Mouse (Mus musculus) midbrain, embryonic 11.5 days (tissue): ENCODE measurements at regions not wholly inside any gene's neighbourhood (a gene's known extent, or its start where the extent isn't known, plus 50 kb on each side); places are given as distances from the start of the nearest gene placed in this dataset.

Experiments used
- ATAC-seq: fragments of 200-750 bp; cut with Nextera tagmentation; 2 replicates; pipeline ENCODE4 v1.8.0; 2017; ENCODE audit warnings: moderate TSS enrichment, moderate library complexity; ENCODE audit not compliant: low FRiP score
- DNase-seq: peaks from one replicate; pipeline ENCODE4 v3.0.0; 2015; ENCODE audit warnings: low spot score; ENCODE audit errors: missing footprints
- H3K27ac ChIP-seq: fragments of 300-500 bp; sonication (generic); 2 replicates; pipeline ENCODE4 v1.5.1; 2014; ENCODE audit warnings: low read depth, low read length
- H3K27me3 ChIP-seq: fragments of 300-500 bp; sonication (generic); 2 replicates; pipeline ENCODE4 v1.6.1; 2014; ENCODE audit warnings: mild to moderate bottlenecking, low read length, moderate library complexity, mixed read lengths; ENCODE audit not compliant: control insufficient read depth, insufficient read depth
- H3K36me3 ChIP-seq: fragments of 300-500 bp; sonication (generic); 2 replicates; pipeline ENCODE4 v1.6.1; 2014; ENCODE audit warnings: mild to moderate bottlenecking, low read length, moderate library complexity, mixed read lengths; ENCODE audit not compliant: control insufficient read depth, insufficient read depth
- H3K4me1 ChIP-seq: fragments of 300-500 bp; sonication (generic); 2 replicates; pipeline ENCODE4 v1.6.1; 2014; ENCODE audit warnings: low read length; ENCODE audit not compliant: control insufficient read depth, insufficient read depth
- H3K4me2 ChIP-seq: fragments of 300-500 bp; sonication (generic); 2 replicates; pipeline ENCODE4 v1.6.1; 2014; ENCODE audit warnings: mild to moderate bottlenecking, moderate library complexity
- H3K4me3 ChIP-seq: fragments of 300-500 bp; sonication (generic); 2 replicates; pipeline ENCODE4 v1.5.1; 2014; ENCODE audit warnings: low read depth, low read length
- H3K9ac ChIP-seq: fragments of 300-500 bp; sonication (generic); 2 replicates; pipeline ENCODE4 v1.6.1; 2014; ENCODE audit warnings: low read length
- H3K9me3 ChIP-seq: fragments of 300-500 bp; sonication (generic); 2 replicates; pipeline ENCODE4 v1.6.1; 2016; ENCODE audit warnings: low read length; ENCODE audit not compliant: control insufficient read depth
- WGBS: fragments of 180-500 bp; shearing (Covaris S2); extraction: QIAGEN DNeasy Blood & Tissue Kit; methylation state at CpG from one replicate; pipeline ENCODE4 v1.1.7; 2014; 5-methylcytosine and 5-hydroxymethylcytosine counted together

GRCm38 (mm10) chr8:75353786-75354185 lies 52.6 kb downstream of the Gm10358 start:
- H3K9me3 ChIP-seq, result no peaks in the 10 kb centered on the region
- H3K4me3 ChIP-seq, result no peak overlapping the region
- H3K36me3 ChIP-seq, result no peaks in the 10 kb centered on the region
- H3K27me3 ChIP-seq, result no peaks in the 10 kb centered on the region
- 74% methylated on average over 1 of the region's 1 CpGs for WGBS
- H3K4me2 ChIP-seq, result no peak overlapping the region
- peak; percentile 60 for DNase-seq
- no peak for ATAC-seq
- H3K4me1 ChIP-seq, result no peaks in the 10 kb centered on the region
- no peak overlapping the region for H3K9ac ChIP-seq
- no peak overlapping the region for H3K27ac ChIP-seq

GRCm38 (mm10) chr8:75350141-75350540 lies 56.2 kb downstream of the Gm10358 start:
- no peaks in the 10 kb centered on the region for H3K36me3 ChIP-seq
- DNase-seq (no peak), ATAC-seq (no peak)
- H3K9ac ChIP-seq, result no peak overlapping the region
- no peaks in the 10 kb centered on the region for H3K4me1 ChIP-seq
- no peak overlapping the region for H3K4me2 ChIP-seq
- 70% methylated on average over 1 of the region's 1 CpGs for WGBS
- H3K9me3 ChIP-seq, result no peaks in the 10 kb centered on the region
- no peak overlapping the region for H3K27ac ChIP-seq
- no peak overlapping the region for H3K4me3 ChIP-seq
- no peaks in the 10 kb centered on the region for H3K27me3 ChIP-seq

GRCm38 (mm10) chr8:75348047-75348446 lies 58.3 kb downstream of the Gm10358 start:
- 70% methylated on average over 1 of the region's 1 CpGs for WGBS
- Histone ChIP-seq H3K4me3 (no peak overlapping the region), H3K4me2 (no peak overlapping the region), H3K9ac (no peak overlapping the region), H3K4me1 (no peaks in the 10 kb centered on the region), H3K36me3 (no peaks in the 10 kb centered on the region), H3K27me3 (no peaks in the 10 kb centered on the region), H3K9me3 (no peaks in the 10 kb centered on the region), H3K27ac (no peak overlapping the region)
- no peak for DNase-seq
- ATAC-seq, result no peak

GRCm38 (mm10) chr8:75320614-75321013 lies 85.8 kb downstream of the Gm10358 start:
- Histone ChIP-seq H3K36me3 (no peaks in the 10 kb centered on the region), H3K9ac (no peak overlapping the region), H3K9me3 (no peaks in the 10 kb centered on the region), H3K4me3 (no peak overlapping the region), H3K4me2 (no peak overlapping the region), H3K27ac (no peak overlapping the region), H3K27me3 (no peaks in the 10 kb centered on the region), H3K4me1 (no peaks in the 10 kb centered on the region)
- DNase-seq, result no peak
- no peak for ATAC-seq
- 71% methylated on average over 1 of the region's 1 CpGs for WGBS

GRCm38 (mm10) chr8:75318526-75318925 lies 87.9 kb downstream of the Gm10358 start:
- Histone ChIP-seq H3K4me1 (no peaks in the 10 kb centered on the region), H3K36me3 (no peaks in the 10 kb centered on the region), H3K4me3 (no peak overlapping the region), H3K9me3 (no peaks in the 10 kb centered on the region), H3K9ac (no peak overlapping the region), H3K27me3 (no peaks in the 10 kb centered on the region), H3K27ac (no peak overlapping the region), H3K4me2 (no peak overlapping the region)
- DNase-seq (no peak), ATAC-seq (no peak)
- 36% methylated on average over 4 of the region's 4 CpGs for WGBS

- peak; percentile 74; the same call in 1 of the 2 replicates for ATAC-seq
- Histone ChIP-seq H3K4me1 (no peaks in the 10 kb centered on the region), H3K36me3 (no peaks in the 10 kb centered on the region), H3K27ac (no peak overlapping the region), H3K9me3 (no peaks in the 10 kb centered on the region), H3K4me3 (no peak overlapping the region), H3K4me2 (no peak overlapping the region), H3K9ac (no peak overlapping the region), H3K27me3 (no peaks in the 10 kb centered on the region)
- DNase-seq, result peak; percentile 90
- WGBS, result 12% methylated on average over 3 of the region's 3 CpGs
These were observed 90.5 kb downstream of the Gm10358 start for GRCm38 (mm10) chr8:75315886-75316285.

GRCm38 (mm10) chr8:75309463-75309862 lies 95.7 kb downstream of the Rasd2 start:
- DNase-seq, result no peak
- Histone ChIP-seq H3K9me3 (no peaks in the 10 kb centered on the region), H3K4me2 (no peak overlapping the region), H3K36me3 (no peaks in the 10 kb centered on the region), H3K9ac (no peak overlapping the region), H3K27me3 (no peaks in the 10 kb centered on the region), H3K27ac (no peak overlapping the region), H3K4me3 (no peak overlapping the region), H3K4me1 (no peaks in the 10 kb centered on the region)
- ATAC-seq, result no peak
- 77% methylated on average over 2 of the region's 2 CpGs for WGBS

GRCm38 (mm10) chr8:75291921-75292320 lies 78.2 kb downstream of the Rasd2 start:
- 79% methylated on average over 3 of the region's 3 CpGs for WGBS
- no peaks in the 10 kb centered on the region for H3K4me1 ChIP-seq
- DNase-seq, result no peak

GRCm38 (mm10) chr8:75289933-75290332 lies 76.2 kb downstream of the Rasd2 start:
- Histone ChIP-seq H3K27me3 (no peaks in the 10 kb centered on the region), H3K36me3 (no peaks in the 10 kb centered on the region), H3K4me3 (no peak overlapping the region), H3K4me2 (no peak overlapping the region), H3K27ac (no peak overlapping the region), H3K9ac (no peak overlapping the region), H3K4me1 (no peaks in the 10 kb centered on the region), H3K9me3 (no peaks in the 10 kb centered on the region)
- no peak for DNase-seq
- no peak for ATAC-seq
- 86% methylated on average over 8 of the region's 8 CpGs for WGBS

More at GRCm38 (mm10) chr8:75291921-75292320, 78.2 kb downstream of the Rasd2 start:
- no peak overlapping the region for H3K27ac ChIP-seq
- no peaks in the 10 kb centered on the region for H3K27me3 ChIP-seq
- no peak overlapping the region for H3K4me3 ChIP-seq
- H3K4me2 ChIP-seq, result no peak overlapping the region
- no peak overlapping the region for H3K9ac ChIP-seq
- ATAC-seq, result no peak
- H3K9me3 ChIP-seq, result no peaks in the 10 kb centered on the region
- no peaks in the 10 kb centered on the region for H3K36me3 ChIP-seq
